Mouse (Mus musculus) left cerebral cortex, postnatal 14 days (tissue): ENCODE results near the gene Mark4. TPM values are rescaled to one million over a fixed set of nuclear protein-coding genes. Genes with fewer than 3 reads are reported as not detected.

Experiments
- DNase-seq, 2 experiments: peaks; one replicate each; pipeline ENCODE4 v3.0.0; 2021 to 2022; ENCODE audit warnings: low spot score in 2 of 2, mixed read lengths in 1 of 2
- intact Hi-C: fragments of 180-260 bp; cut with DNase I; formaldehyde crosslinking; loops from one replicate; pipeline ENCODE4 v1.15.1; 2025
- long read RNA-seq, 2 experiments: library from polyadenylated mRNA; stranded (forward); transcript quantifications; one replicate each; pipeline ENCODE4 v2.0.0; 2021
- total RNA-seq, 2 experiments: library from RNA; stranded (reverse); gene quantifications; 2 replicates each; pipeline ENCODE4 v1.2.3; 2021

The Mark4 gene
- total RNA-seq: 10 to 100 TPM; 89.9 to 96.7 TPM
- long read RNA-seq, experiment 1, partial matches to known transcripts: 22 of 51 reads
- long read RNA-seq, experiment 1, other reads (novel, unspliced or antisense): 28 of 51 reads
- long read RNA-seq, experiment 2, partial matches to known transcripts: 18 of 58 reads
- long read RNA-seq, experiment 2, other reads (novel, unspliced or antisense): 37 of 58 reads

DNA sequence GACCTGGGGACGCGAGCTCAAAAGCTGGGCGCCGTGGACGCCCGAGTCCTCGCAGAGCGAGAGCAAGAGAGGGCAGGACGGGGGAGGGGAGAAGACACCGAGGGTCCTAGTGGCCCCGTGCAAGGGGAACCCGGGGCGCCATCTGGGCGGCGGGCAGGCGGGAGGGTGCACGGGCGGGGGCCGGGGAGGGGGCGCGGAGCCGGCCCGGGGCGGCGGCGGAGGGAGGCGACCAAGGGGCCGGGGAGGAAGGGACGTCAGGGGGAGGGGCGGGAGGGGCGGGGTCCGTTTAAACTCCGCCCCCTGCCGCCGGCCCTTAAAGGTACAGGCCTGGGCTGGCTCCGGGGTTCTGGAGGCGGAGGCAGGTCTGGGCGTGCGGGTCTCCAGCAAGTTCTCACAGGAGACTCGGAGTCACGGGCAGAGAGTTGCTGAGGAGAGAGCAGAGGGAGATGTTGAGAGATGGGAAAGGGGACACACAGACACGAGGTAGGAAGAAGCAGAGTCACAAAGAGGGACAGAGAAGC is at the start of gene Mark4:
Gene Mark4 (minus strand): TSS at position 231 of the 521 bp plus-strand sequence.
- intact Hi-C loops: no loop called here
- peak; percentile 62 to 78 for DNase-seq

DNA sequence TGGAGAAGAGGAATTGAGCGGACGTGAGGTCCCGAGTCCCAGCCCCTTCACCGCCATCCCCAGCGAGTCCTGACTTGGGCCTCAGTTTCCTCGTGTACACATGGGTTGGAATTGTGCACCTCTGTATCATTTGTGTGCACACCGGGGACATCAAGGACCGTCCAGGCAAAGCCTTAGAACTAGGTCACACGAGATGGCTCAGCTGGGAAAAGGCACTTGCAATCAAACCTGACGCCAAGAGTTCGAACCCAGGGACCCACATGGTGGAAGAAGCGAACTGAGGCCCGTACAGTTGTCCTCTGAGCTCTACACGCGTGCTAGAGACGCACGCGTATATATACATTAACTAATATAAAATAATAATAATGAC is 49.0 kb upstream of the Mark4 start:
- DNase-seq: no peak
- intact Hi-C loops: loop anchor here (5.0 kb wide), 1 partner anchor 55 kb away; the partner anchor contains the start of gene Ppp1r37

DNA sequence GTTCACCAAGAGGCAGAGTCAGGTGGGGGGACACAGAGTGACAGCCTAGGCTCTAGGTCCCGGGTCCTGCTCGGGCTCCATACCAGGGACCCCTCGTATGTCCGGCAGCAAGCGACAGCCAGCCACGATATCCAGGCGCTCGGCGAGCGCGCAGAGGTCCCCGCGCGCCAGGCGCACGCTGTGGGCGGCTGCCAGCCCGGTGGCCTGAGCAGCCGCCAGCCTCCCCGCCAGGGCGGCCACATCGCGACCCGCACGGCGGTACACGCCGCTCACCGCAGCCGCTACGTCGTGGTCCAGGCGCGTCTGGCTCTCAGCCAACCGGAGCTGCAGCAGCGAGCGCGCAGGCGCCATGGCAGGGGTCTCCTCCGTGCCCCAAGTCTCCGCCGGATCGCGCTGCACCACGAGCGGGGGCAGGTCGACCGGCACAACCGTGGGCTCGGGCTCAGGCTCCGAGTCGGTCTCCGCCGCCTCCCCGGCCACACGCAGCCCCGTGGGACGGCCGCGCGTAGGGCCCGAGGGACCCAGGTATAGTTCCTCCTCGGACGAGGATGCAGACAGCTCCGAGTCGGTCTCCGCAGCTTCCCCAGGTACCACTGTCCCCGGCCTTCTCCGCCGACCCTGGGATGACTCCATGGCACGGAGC is 48.5 kb upstream of the Mark4 start:
- peak in 1 of 2 experiments; percentile 72 for DNase-seq
- intact Hi-C loops: loop anchor here (5.0 kb wide), 1 partner anchor 55 kb away; the partner anchor contains the start of gene Ppp1r37

DNA sequence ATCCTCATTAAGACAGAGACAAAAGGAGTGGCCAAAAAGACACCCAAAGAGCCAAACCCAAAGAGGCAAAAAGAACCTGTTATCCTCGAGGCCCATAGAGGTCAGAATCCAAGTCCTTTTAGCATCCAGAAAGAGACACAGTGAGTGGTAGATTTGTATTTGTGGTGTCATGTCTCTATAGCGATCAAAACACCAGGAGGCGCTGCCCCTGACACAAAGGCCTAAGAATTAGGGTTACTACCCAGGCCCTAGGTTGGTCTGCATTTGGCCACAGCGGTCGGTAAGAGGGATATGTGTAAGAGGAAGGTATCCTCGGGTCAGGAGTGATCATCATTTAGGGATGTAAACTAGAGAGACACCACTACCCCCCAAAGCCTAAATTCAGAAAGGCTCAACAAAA is 47.7 kb upstream of the Mark4 start:
- no peak for DNase-seq
- intact Hi-C loops: loop anchor here (5.0 kb wide), 1 partner anchor 56 kb away; the partner anchor contains the start of gene Ppp1r37

DNA sequence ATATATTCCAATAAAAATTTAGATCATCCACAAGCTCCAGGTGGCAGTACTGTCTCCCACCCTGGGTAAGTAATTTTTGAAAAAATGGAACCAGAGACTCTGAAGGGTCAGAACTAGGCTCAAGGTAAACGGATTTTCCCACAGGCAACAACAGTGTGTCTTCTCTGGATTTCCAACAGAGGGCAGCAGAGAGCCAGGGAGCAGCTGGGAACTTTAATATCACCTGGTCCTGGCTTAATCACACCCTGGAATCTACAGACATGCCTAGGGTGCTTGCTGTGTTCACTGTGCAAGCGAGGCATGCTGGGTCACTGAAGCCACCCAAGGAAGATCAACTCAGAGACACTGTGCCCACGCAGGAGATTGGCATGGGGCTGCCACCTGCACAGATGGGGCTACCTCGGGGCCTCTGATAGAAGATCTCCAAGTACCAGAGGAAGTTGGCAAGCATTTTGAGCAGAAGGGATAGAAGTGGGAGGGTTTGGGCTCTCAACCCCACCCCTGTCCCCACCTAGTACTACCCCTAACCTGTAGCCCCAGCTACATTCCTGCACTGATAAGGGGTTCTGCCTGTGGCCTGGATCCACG is 45.0 kb upstream of the Mark4 start:
- no peak for DNase-seq
- intact Hi-C loops: no loop called here

DNA sequence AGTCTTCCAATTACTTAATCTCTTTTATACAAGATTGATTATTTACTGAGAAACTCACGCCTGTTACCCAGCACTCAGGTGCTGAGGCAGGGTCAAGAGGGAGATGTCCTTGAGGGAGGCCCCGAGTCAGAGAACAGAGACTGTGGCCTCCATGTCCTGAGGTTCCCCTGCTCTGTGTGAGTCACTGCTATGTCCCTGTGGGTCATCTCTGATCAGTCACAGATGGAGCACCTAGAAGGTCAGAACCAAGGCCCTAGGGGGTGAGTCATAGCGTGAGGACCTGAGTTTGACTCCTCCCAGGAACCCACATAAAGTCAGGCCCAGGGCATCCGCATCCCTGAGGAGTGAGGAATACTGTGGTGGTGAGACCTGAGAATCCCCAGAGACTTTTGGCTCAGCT is 43.0 kb upstream of the Mark4 start:
- DNase-seq: no peak
- intact Hi-C loops: no loop called here

DNA sequence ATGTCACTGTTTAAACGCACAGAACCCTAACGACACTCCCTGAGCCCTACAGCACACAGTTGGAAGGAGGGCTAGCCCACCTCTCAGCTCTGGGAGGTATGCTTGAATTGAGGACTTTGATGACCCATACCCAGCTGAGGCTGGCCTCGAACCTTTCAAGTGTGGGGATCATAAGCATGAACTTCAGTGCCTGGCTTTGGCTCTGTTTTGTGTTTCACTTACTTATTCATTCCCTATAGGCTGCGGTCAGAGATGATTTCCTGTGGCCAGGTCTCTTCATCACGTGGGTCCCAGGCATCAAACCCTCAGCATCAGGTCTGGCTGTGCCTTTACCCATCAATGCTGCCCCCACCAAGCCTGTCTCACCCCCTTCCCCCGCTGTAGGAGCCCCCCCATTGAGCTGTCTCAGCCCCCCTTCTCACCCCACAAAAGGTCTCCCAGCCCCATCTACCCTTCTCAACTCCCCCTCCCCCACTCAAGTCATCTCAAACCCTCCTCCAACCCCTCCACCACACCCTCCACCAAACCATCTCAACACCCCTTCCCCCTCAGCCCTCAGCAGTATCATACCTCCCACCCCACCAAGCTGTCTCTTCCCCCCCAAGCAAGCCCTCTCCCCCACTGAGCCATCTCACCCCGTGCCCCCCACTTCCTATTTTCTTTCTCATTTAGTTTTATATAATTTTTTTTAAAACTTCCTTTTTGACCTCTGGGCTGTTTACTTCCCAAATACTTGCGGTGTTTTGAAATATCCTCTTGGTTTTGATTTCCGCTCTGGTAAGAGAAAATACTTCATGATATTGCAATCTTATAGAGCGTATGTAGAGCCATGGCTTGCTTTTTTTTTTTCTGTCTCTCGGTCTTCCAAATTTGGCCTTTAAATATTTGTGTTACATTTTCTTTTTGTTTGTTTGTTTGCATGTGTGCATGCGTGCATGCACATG is 42.1 kb upstream of the Mark4 start:
- DNase-seq: no peak

DNA sequence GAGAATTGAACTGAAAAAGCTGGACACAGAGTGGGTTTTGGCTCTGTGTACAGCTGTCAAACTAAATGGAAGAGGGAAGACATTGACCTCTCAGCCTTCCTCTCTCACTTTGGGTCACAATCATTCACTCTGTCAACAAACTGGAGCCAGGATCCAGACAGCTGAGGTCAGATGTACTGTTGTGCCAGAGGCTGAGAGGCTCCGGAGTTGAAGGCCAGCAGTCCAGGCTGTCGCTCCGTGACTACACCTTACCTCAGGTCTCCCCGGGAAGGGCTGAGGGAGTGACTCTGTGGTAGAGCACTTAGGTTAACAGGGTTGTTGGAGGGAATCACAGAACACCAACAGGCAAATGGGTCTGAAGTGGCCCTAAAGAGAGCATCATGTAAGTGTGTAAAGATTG is 39.7 kb upstream of the Mark4 start:
- DNase-seq: no peak
- intact Hi-C loops: loop anchor here (5.0 kb wide), 1 partner anchor 36 kb away; the partner anchor contains the start of gene Exoc3l2

More for the DNA sequence above, 42.1 kb upstream of the Mark4 start:
- intact Hi-C loops: no loop called here

DNA sequence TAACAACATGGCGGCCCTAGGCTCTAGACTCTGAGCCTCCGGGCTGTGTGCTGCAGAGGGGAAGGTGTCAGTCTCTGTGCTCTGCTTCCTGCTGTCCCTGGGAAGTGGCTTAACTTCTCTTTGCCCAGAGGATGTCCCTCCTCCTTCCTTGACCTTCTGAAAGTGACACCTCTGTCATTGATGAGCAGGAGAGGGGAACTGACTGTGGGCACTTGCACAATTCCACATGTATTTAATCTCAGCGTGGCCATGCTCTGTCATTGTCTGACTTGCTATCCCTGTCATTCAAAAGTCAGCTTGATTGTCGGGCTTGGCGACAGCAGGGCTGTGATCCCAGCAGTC is 37.6 kb upstream of the Mark4 start:
- intact Hi-C loops: loop anchor here (5.0 kb wide), 1 partner anchor 34 kb away; the partner anchor contains the start of gene Exoc3l2
- DNase-seq: no peak

DNA sequence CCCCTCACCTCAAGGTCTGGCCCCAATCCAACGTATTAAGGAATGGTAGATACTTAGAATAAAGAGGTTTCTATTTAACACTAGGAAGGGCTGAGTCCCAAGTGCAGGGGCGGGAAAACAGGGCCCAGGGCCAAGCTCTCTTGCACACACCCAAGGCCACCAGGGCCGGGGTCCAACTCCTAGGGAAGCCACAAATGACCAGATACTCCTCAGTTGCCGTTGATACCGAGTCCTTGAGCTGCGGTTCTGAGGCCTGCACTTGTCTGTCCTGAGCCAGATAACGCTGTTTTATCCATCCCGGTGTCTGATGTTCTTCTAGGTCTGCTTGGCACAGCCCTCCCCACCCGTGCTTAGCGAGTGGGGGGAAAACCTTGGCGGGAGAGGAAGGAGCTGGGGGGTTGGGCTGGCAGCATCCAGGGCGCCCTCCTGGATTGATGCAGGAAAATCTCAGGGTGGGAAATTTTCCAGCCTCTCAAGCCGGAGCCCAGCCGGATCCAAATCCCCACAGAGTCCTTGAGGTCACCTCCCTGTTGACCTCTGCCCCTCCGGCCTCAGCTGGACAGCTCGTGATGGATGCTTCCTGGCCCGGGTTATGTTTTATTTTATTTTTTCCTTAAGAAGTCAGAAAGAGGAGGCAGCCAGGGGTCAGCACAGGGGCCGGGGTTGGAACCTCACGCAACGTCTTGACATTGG is 37.0 kb upstream of the Mark4 start:
- no peak for DNase-seq
- intact Hi-C loops: loop anchor here (5.0 kb wide), 1 partner anchor 33 kb away; the partner anchor contains the start of gene Exoc3l2

DNA sequence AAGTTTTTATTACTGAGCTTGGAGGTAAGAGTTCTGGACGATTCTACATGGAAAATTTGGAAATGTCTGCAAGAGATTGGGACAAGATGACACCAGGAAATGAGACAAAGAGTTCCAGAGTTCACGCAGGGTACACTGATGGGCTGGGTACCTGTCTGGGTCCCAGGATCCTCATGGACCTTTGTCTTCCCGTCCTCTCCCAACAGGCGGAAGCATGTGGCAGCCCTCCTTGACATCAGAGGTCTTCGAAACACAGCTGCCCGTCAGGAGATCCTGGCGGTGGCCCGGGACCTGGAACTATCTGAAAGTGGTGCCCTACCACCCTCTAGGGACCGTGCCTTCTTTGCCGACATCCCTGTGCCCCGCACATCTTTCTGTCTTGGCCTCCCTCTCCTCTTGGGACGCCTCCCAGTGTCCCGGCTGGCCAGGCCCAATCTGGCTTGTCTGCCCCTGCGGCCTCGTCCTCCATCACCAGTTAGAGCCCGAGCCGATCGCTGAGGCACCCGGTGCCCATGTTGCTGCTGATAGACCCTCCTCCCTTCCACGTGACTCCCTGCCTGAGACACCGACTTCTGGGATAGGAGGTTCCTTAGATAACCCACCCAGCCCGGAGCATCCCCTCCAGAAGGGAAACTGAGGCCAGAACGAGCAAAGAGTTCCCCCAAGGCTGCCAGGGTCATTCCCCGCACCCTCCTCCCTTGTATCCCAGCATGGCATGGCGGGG is 36.3 kb upstream of the Mark4 start:
- intact Hi-C loops: loop anchor here (5.0 kb wide), 1 partner anchor 33 kb away; the partner anchor contains the start of gene Exoc3l2
- DNase-seq: no peak

DNA sequence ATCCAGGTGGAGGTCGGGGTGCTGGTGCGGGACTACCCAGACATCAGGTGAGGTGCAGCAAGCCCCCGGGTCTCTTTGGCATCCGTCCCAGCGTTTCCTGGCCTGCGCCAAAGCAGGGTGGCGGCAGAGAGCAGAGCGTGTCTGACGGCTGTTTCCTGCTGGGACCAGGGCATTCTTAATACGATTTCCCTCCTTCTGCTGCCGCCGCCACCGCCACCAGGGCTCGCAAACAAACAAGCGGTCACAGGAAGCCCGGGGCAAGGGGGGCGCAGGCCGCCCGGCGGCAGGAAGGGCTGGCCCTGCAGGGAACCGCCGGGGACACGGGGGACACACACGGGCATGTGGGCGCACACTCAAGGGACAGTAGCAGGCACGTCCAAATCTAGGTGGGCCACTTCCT is 33.1 kb upstream of the Mark4 start:
- intact Hi-C loops: no loop called here
- DNase-seq: no peak

DNA sequence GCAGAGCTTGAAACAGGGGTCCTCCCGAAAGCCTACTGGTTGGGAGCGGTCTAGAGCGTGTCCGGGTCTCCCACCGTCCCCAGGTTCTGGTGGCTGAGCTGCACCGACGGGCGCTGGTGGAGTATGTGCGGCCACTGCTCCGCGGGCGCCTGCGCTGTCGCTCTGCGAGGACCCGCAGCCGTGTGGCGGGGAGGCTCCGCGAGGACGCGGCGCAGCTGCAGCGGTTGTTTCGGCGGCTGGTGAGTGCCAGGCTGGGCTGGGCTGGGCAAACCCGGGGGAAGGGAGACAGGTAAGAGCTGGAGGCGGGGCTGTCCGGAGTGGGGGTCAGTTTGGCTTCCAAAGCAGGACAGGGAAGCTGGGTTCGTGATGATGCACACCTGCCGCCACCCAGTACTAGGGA is 30.9 kb upstream of the Mark4 start:
- intact Hi-C loops: no loop called here
- DNase-seq: peak in 1 of 2 experiments; percentile 14

DNA sequence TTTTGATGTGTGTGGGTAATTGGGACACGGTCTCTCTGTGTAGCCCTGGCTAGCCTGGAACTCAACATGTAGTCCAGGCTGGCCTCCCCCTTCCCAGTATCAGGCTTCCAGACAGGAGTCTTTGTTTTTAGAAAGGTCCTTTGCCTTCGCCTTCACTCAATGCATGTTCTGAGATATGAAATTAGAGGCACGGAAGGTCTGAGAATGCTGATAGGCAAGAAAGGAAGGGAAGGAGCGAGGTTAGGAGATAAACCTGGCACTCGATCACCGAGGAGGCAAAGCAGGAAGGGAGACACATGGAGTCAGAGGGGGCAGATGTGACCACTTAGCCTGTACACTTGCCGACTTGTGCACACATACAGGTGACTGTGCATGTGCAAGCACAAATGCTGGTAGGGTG is 27.9 kb upstream of the Mark4 start:
- intact Hi-C loops: no loop called here
- DNase-seq: no peak

DNA sequence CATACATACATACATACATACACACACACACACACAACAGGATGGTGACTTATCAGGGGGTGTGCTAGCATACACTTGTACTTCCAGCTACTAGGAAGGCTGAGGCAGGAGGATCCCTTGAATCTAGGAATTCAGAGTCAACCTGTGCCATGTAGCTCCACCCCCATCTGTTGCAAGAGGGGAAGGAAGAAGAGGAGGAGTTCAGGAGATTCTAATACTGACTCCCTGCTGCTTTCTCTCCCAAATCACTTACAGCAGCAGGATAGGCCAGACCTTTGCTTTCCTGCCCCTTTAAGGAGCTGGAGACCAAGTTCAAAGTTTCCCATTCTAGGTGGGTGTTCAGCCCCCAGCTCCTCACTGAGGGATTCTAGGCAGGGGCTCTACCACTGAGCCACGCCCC is 26.9 kb upstream of the Mark4 start:
- DNase-seq: no peak
- intact Hi-C loops: no loop called here

DNA sequence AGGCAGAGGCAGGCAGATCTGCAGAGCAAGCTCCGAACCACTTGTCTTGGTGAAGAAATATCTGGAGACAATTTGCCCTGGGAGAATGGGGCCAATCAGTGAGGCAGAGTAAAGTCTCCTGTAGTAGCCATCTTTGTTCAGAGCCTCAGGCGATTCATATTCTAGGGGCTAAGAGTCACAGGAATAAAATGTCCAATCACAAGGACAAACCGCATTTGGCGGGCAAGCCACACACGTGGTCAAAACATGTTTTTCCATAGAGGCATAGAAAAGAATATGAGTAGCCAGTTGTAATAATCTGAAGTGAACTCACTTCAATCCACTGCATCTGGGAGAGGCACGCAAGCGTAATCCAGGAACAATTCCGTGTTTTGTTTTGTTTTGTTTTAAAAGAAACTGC is 24.7 kb upstream of the Mark4 start:
- DNase-seq: no peak
- intact Hi-C loops: no loop called here

DNA sequence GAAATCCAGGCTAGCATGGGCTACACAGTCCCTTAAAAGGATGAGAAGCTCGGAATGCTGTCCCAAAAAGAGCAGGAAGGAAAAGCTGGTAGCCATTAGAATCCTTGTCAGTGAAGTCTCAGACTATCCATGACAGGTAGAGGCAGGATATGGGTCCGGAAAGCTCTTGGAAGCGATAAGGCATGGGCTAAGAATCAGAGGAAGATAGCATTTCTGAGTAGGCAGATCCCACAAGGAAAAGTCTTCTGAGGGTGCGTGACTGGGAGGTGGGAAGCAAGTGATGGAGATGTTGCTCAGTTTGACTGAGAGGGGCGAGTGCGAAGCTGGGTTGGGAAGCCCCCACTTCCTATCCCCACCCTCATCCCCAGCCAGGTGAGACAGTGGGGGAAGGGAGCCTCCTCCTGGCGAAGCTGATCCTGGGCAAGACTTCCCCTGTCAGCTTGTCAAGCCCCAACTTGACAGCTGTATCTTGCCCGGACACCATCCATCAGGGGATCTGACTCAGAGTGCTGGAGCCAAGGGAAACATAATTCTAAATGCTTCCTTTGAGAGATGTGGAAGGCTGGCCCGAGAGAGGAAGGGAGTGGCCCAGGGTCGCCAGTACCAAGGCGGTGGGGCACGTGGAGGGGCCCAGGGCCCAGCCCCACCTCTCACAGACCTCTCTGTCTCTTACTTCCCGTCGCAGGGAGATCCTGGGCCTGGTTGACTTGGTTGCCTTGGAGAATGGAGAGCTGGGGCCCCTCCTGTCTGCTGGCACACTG is 19.2 kb upstream of the Mark4 start:
- no peak for DNase-seq
- intact Hi-C loops: no loop called here

DNA sequence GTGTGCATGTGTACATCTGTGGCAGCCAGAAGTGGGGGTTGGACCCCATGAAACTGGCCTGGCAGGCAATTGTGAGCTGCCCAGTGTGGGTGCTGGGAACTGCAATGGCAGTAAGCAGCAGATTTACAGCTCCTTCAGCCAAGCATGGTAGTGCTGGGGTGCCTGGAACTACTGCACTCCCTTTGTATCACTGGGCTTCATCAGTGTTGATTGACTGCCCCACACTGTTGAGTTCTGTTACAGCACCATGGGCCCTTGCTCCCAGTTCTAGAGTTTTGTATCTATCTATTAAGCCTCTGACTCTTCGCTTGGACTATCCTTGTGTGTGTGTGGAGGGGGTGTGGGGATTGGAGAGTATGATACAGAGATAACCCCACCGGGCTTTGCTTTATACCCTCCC is 18.5 kb upstream of the Mark4 start:
- no peak for DNase-seq
- intact Hi-C loops: no loop called here
